Mouse (Mus musculus): Measurements from ENCODE around the gene Tm6sf1.

Gene Tm6sf1

DNA sequence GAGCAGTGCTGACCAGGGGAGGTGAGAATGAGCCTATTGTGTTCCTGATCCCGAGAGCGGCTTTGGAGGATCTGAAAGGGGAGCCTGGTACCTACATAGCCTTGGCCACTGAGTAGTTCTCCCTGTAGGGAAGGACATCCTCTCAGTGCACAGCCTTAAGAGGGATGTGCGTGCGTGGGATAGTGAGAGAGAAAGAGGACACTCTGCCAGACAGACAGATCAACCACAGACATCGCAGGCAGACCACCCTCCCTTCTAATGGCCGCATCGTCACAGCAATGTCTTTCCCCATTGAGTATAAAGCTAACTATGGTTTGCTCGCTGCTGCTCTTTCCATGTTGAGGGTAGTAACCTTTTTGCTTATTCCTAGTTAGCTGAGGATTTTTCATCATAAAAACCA, 14.9 kb upstream of the Tm6sf1 start:
- Histone ChIP-seq H3K27me3 (ENCODE audit: control insufficient read depth, insufficient read depth, low read length, poor library complexity, severe bottlenecking) (no peaks in the 10 kb centered on the region), H3K36me3 (ENCODE audit: control insufficient read depth, insufficient read depth, low read length, poor library complexity, severe bottlenecking) (no peaks in the 10 kb centered on the region)

GRCm38 (mm10) chr7:81844801-81845200, 14.0 kb upstream of the Tm6sf1 start:
- H3K36me3 ChIP-seq (ENCODE audit: control insufficient read depth, insufficient read depth, low read length, poor library complexity, severe bottlenecking): no peaks in the 10 kb centered on the region
- H3K27me3 ChIP-seq (ENCODE audit: control insufficient read depth, insufficient read depth, low read length, poor library complexity, severe bottlenecking): no peaks in the 10 kb centered on the region
- no peak for DNase-seq (ENCODE audit: low read depth, low spot score)

More for the DNA sequence above, 14.9 kb upstream of the Tm6sf1 start:
- DNase-seq (ENCODE audit: low read depth, low spot score): no peak

DNA sequence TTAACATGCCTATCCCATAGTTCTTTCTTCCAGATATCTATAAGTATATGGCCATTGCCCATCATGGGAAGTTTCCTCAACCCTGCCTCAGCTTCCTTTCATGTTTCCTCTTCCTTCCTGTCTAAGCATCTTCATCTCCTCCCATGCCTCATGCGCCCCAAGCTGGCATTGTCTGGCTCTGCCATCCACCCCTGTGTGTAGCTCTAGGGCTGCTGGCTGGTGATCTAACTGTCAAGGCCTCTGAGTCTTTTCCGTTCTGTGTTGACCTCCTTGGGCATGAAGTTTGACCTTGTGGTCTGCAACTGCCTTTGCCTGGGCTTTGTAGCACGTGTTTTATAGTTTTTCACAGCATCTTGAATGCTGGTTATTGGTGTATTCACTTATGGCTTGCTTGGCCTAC, 13.5 kb upstream of the Tm6sf1 start:
- H3K36me3 ChIP-seq (ENCODE audit: control insufficient read depth, insufficient read depth, low read length, poor library complexity, severe bottlenecking): no peaks in the 10 kb centered on the region
- DNase-seq (ENCODE audit: low read depth, low spot score): no peak
- no peaks in the 10 kb centered on the region for H3K27me3 ChIP-seq (ENCODE audit: control insufficient read depth, insufficient read depth, low read length, poor library complexity, severe bottlenecking)

- DNase-seq (ENCODE audit: low read depth, low spot score): no peak
- Histone ChIP-seq H3K27me3 (ENCODE audit: control insufficient read depth, insufficient read depth, low read length, poor library complexity, severe bottlenecking) (no peaks in the 10 kb centered on the region), H3K36me3 (ENCODE audit: control insufficient read depth, insufficient read depth, low read length, poor library complexity, severe bottlenecking) (no peaks in the 10 kb centered on the region)
Observed at GRCm38 (mm10) chr7:81846008-81846407, 12.8 kb upstream of the Tm6sf1 start.

GRCm38 (mm10) chr7:81847010-81847409, 11.8 kb upstream of the Tm6sf1 start:
- DNase-seq (ENCODE audit: low read depth, low spot score): no peak
- H3K27me3 ChIP-seq (ENCODE audit: control insufficient read depth, insufficient read depth, low read length, poor library complexity, severe bottlenecking): no peaks in the 10 kb centered on the region
- no peaks in the 10 kb centered on the region for H3K36me3 ChIP-seq (ENCODE audit: control insufficient read depth, insufficient read depth, low read length, poor library complexity, severe bottlenecking)

DNA sequence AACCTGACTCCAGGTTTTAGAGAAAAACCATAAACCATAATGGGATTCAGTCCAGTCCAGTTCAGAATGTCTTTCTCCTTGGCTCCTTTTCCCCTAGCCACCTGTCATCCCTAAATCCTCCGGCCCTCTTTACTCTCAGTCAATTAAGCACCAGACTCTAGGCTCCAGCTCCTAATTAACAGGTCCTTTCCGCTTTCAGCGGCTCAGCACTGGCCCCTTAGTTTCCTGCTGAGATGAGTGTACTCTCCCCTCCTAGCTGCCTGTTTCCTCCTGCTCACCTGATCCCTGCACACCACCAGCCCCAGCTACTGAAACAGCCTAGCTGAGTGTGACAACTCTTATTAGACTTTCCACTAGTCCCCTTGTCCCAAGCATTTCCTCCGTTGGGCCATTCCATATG, 11.0 kb upstream of the Tm6sf1 start:
- no peaks in the 10 kb centered on the region for H3K36me3 ChIP-seq (ENCODE audit: control insufficient read depth, insufficient read depth, low read length, poor library complexity, severe bottlenecking)
- no peak for DNase-seq (ENCODE audit: low read depth, low spot score)
- H3K27me3 ChIP-seq (ENCODE audit: control insufficient read depth, insufficient read depth, low read length, poor library complexity, severe bottlenecking): no peaks in the 10 kb centered on the region

DNA sequence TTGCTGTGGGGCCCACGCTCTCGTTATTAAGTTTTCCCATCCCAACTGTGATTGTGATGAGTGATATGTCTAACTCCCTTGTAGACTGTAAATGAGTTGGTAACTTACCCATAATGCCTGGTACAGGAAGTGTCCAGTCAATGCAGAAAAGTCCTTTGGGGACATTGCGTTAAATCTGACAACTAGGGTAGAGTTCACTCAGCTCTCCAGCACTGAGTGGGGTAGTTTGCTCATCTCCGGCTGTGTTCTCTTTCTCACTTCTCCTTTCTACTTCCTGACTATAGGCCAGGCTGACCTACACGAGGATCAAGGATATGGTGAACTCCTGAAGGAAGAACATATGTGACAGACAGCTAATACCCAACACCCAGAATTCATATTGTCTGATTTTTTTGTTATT, 9.6 kb upstream of the Tm6sf1 start:
- no peaks in the 10 kb centered on the region for H3K27me3 ChIP-seq (ENCODE audit: control insufficient read depth, insufficient read depth, low read length, poor library complexity, severe bottlenecking)
- no peaks in the 10 kb centered on the region for H3K36me3 ChIP-seq (ENCODE audit: control insufficient read depth, insufficient read depth, low read length, poor library complexity, severe bottlenecking)
- peak; percentile 68 for DNase-seq (ENCODE audit: low read depth, low spot score)

- no peak for DNase-seq (ENCODE audit: low read depth, low spot score)
- H3K36me3 ChIP-seq (ENCODE audit: control insufficient read depth, insufficient read depth, low read length, poor library complexity, severe bottlenecking): no peaks in the 10 kb centered on the region
- H3K27me3 ChIP-seq (ENCODE audit: control insufficient read depth, insufficient read depth, low read length, poor library complexity, severe bottlenecking): no peaks in the 10 kb centered on the region
Observed at GRCm38 (mm10) chr7:81849633-81850032, 9.2 kb upstream of the Tm6sf1 start.

DNA sequence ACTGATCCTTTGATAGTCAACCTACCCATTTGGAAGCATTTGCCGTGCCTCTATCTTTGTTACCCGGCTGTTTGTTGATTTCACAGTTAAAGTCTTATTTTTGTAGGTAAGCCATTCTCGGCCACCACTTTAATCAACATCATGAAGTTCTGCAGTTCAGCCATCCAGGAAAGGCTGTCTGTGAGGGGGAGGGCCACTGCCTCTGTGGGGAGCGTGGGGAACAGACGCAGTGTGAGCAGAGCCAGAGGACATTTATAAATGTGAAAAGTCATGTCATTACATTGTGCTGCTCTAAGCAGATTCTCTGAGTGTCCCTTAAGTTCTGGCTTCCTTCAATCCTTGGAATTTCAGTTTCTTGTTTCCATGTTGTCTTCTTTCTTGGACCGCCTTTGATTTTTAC, 8.6 kb upstream of the Tm6sf1 start:
- Histone ChIP-seq H3K36me3 (ENCODE audit: control insufficient read depth, insufficient read depth, low read length, poor library complexity, severe bottlenecking) (no peaks in the 10 kb centered on the region), H3K27me3 (ENCODE audit: control insufficient read depth, insufficient read depth, low read length, poor library complexity, severe bottlenecking) (no peaks in the 10 kb centered on the region)
- no peak for DNase-seq (ENCODE audit: low read depth, low spot score)

GRCm38 (mm10) chr7:81851706-81852105, 7.1 kb upstream of the Tm6sf1 start:
- Histone ChIP-seq H3K36me3 (ENCODE audit: control insufficient read depth, insufficient read depth, low read length, poor library complexity, severe bottlenecking) (no peaks in the 10 kb centered on the region), H3K27me3 (ENCODE audit: control insufficient read depth, insufficient read depth, low read length, poor library complexity, severe bottlenecking) (no peaks in the 10 kb centered on the region)
- DNase-seq (ENCODE audit: low read depth, low spot score): no peak

- H3K27me3 ChIP-seq (ENCODE audit: control insufficient read depth, insufficient read depth, low read length, poor library complexity, severe bottlenecking): no peaks in the 10 kb centered on the region
- peak; percentile 51 for DNase-seq (ENCODE audit: low read depth, low spot score)
- no peaks in the 10 kb centered on the region for H3K36me3 ChIP-seq (ENCODE audit: control insufficient read depth, insufficient read depth, low read length, poor library complexity, severe bottlenecking)
Observed at GRCm38 (mm10) chr7:81854568-81855307, 4.1 kb upstream of the Tm6sf1 start.

DNA sequence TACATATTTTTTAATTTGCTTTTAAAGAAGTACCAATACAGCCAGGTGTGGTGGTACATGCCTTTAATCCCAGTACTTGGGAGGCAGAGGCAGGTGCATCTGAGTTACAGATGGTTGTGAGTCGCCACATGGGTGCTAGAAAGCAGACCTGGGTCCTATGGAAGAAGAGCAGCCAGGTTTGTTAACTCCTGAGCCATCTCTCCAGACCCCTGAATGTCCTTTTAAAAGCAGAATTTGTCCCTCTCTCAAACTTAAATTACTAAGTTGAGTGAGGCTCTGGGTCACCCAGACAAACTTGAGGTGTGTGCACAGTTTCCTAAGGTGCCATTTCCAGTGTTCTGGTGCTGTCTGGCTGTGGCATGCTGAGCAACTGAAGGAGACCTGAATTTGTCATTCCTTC, 3.1 kb upstream of the Tm6sf1 start, which contains the start of gene Gm10160:
Gene Gm10160, minus strand, starts transcription at position 101 of the 400 bp plus-strand sequence.
- no peak for DNase-seq (ENCODE audit: low read depth, low spot score)
- H3K27me3 ChIP-seq (ENCODE audit: control insufficient read depth, insufficient read depth, low read length, poor library complexity, severe bottlenecking): no peaks in the 10 kb centered on the region
- H3K36me3 ChIP-seq (ENCODE audit: control insufficient read depth, insufficient read depth, low read length, poor library complexity, severe bottlenecking): no peaks in the 10 kb centered on the region

GRCm38 (mm10) chr7:81856221-81856620, 2.6 kb upstream of the Tm6sf1 start:
- Histone ChIP-seq H3K36me3 (ENCODE audit: control insufficient read depth, insufficient read depth, low read length, poor library complexity, severe bottlenecking) (no peaks in the 10 kb centered on the region), H3K27me3 (ENCODE audit: control insufficient read depth, insufficient read depth, low read length, poor library complexity, severe bottlenecking) (no peaks in the 10 kb centered on the region)
- no peak for DNase-seq (ENCODE audit: low read depth, low spot score)

DNA sequence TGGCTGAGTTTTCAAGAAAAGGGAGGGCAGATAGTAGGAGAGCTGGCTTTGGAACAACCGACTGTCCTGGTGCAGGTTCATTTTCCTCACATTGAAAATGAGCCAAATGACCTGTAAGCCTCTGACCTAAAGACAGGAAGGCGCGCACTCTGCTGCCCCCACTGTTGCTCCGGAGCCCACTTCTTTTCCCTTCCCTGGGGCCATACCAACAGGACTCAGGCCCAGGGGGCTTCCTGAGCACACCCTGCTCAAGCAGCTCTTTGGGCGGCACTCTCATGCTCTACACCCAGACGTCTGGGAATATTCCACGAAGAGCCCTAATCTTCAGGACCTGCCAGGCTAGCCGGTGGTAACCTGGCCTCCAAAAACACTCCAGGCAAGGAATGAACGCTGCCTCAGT, 565 bp upstream of the Tm6sf1 start:
- Histone ChIP-seq H3K27me3 (ENCODE audit: control insufficient read depth, insufficient read depth, low read length, poor library complexity, severe bottlenecking) (no peaks in the 10 kb centered on the region), H3K36me3 (ENCODE audit: control insufficient read depth, insufficient read depth, low read length, poor library complexity, severe bottlenecking) (no peaks in the 10 kb centered on the region)
- no peak for DNase-seq (ENCODE audit: low read depth, low spot score)

- Histone ChIP-seq H3K27me3 (ENCODE audit: control insufficient read depth, insufficient read depth, low read length, poor library complexity, severe bottlenecking) (no peaks in the 10 kb centered on the region), H3K36me3 (ENCODE audit: control insufficient read depth, insufficient read depth, low read length, poor library complexity, severe bottlenecking) (no peaks in the 10 kb centered on the region; the same call in 1 of the 2 replicates)
- peak; percentile 55 for DNase-seq (ENCODE audit: low read depth, low spot score)
Observed at GRCm38 (mm10) chr7:81860071-81860470, 1.3 kb downstream of the Tm6sf1 start.

DNA sequence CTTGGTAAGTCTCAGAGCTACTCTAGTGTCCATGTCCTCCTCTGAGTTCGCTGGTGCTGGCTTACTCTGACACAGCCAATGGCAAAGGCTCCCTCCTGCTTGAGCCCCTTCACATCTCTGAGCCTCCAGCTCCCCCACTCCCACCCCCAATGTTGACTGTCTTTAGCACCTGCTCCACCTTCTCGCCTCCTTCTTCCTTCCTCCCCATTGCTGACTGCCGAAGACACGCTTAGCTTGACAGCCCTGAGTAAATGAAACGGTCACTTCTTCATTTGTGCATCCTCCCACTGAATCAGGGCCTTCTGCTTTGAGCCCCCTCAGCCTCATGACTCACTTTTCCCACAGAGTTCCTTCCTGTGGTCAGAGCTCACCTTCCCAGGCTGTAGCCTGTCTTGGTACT, 2.2 kb downstream of the Tm6sf1 start:
- DNase-seq (ENCODE audit: low read depth, low spot score): peak; percentile 62
- Histone ChIP-seq H3K27me3 (ENCODE audit: control insufficient read depth, insufficient read depth, low read length, poor library complexity, severe bottlenecking) (no peaks in the 10 kb centered on the region), H3K36me3 (ENCODE audit: control insufficient read depth, insufficient read depth, low read length, poor library complexity, severe bottlenecking) (no peaks in the 10 kb centered on the region; the same call in 1 of the 2 replicates)

Measured in splenic B cell, adult 2 months (primary cell).